In the genomic region with DNA sequence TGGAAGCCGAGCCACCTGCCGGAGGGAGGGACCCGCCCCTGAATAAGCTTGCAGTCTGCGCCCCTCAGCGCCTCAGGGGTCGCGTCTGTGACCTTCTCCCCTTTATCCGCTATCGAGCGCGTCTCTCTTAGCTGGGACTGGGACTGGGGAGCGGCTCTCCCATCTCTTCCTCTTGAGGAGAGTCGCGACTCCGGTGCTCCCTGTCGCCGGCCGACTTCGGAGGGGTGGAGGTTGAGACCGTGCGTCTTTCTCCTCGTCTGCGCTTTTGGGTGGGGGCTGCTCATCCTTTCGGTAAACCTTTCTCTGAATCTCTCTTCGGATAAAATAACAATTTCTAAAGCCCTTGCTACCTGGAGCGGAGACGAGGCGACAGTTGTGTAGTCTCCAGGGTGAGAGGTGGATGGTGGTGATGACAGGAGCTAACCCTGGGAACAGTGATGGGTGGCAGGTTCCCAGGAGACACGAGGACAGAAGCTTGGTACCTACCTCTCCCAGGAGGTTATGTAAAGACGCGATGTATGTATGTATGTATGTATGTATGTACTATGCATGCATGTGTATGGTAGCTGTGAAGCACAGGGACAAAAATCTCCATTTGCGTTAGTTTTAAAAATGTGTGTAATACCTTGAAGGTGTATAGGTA, we compare ENCODE assay signal across 7 mouse cellular contexts. TPM values are rescaled to one million over a fixed set of nuclear protein-coding genes. Genes with fewer than 3 reads are reported as not detected.
DNase-seq lines count a peak whose midpoint lies in the region; ATAC-seq and TF ChIP-seq lines count a peak whose summit lies in the region.

No protein-coding gene starts in this region.

- peak overlapping the region; percentile 95 for H3K9ac ChIP-seq in lung, embryonic 14.5 days
- H3K9ac ChIP-seq in embryonic facial prominence, embryonic 15.5 days, result peak overlapping the region; percentile 99
- H3K9ac ChIP-seq in intestine, embryonic 14.5 days (ENCODE audit: low read length), result peak overlapping the region; percentile 98

- DNase-seq in lung, embryonic 14.5 days, result peak; percentile 35
- DNase-seq in lung, postnatal 10 days, result no peak
- no peak for DNase-seq in intestine, embryonic 14.5 days (ENCODE audit: low spot score)
- no peak for DNase-seq in adipocyte (ENCODE audit: low spot score)

- H3K4me1 ChIP-seq in lung, embryonic 14.5 days (ENCODE audit: insufficient read depth), result 0 out of 2 replicates have a peak, but pooled peaks cover 3% of the 10 kb centered on the region
- H3K4me1 ChIP-seq in embryonic facial prominence, embryonic 15.5 days, result peaks cover 10% of the 10 kb centered on the region
- H3K4me1 ChIP-seq in intestine, embryonic 14.5 days (replicated peaks; ENCODE audit: control insufficient read depth, insufficient read depth, low read length), result peaks cover 19% of the 10 kb centered on the region
- H3K4me1 ChIP-seq in megakaryocyte, embryonic 14.5 days, result peaks cover 73% of the 10 kb centered on the region

- peak overlapping the region; percentile 97 for H3K4me3 ChIP-seq in lung, embryonic 14.5 days (ENCODE audit: low read depth, low read length)
- peak overlapping the region; percentile 99 for H3K4me3 ChIP-seq in embryonic facial prominence, embryonic 15.5 days (replicated peaks)
- peak overlapping the region; percentile 99 for H3K4me3 ChIP-seq in intestine, embryonic 14.5 days (ENCODE audit: low read depth, low read length)
- peak overlapping the region; percentile 99 for H3K4me3 ChIP-seq in megakaryocyte, embryonic 14.5 days (replicated peaks)

- 1% methylated on average over 32 of the region's 32 CpGs for WGBS in lung, embryonic 14.5 days
- 1% methylated on average over 32 of the region's 32 CpGs for WGBS in embryonic facial prominence, embryonic 15.5 days
- under 1% methylated on average over 32 of the region's 32 CpGs for WGBS in intestine, embryonic 14.5 days

- ATAC-seq in lung, embryonic 14.5 days (ENCODE audit: insufficient read depth), result peak; percentile 55
- peak; percentile 6 for ATAC-seq in activated CD4-positive, CD25-positive, alpha-beta regulatory T cell, adult 4 months
- ATAC-seq in embryonic facial prominence, embryonic 15.5 days (ENCODE audit: insufficient number of reproducible peaks, low FRiP score, low TSS enrichment, low read depth), result peak; percentile 30; the same call in 1 of the 2 replicates
- ATAC-seq in intestine, embryonic 14.5 days (replicated peaks; ENCODE audit: low FRiP score, low TSS enrichment, low read depth), result peak; percentile 54

- H3K4me2 ChIP-seq in lung, embryonic 14.5 days, result peak overlapping the region; percentile 66
- peak overlapping the region; percentile 81 for H3K4me2 ChIP-seq in embryonic facial prominence, embryonic 15.5 days (replicated peaks)
- H3K4me2 ChIP-seq in intestine, embryonic 14.5 days (ENCODE audit: low read length), result peak overlapping the region; percentile 82

- no peaks in the 10 kb centered on the region for H3K36me3 ChIP-seq in lung, embryonic 14.5 days (ENCODE audit: insufficient read depth)
- H3K36me3 ChIP-seq in embryonic facial prominence, embryonic 15.5 days, result no peaks in the 10 kb centered on the region
- no peaks in the 10 kb centered on the region for H3K36me3 ChIP-seq in intestine, embryonic 14.5 days (ENCODE audit: control insufficient read depth, insufficient read depth, low read length)
- H3K36me3 ChIP-seq in megakaryocyte, embryonic 14.5 days (replicated peaks; ENCODE audit: low read length), result peaks cover 3% of the 10 kb centered on the region

- peak overlapping the region; percentile 96 for H3K27ac ChIP-seq in lung, embryonic 14.5 days (ENCODE audit: low read depth)
- peak overlapping the region; percentile 95 for H3K27ac ChIP-seq in embryonic facial prominence, embryonic 15.5 days (replicated peaks)
- peak overlapping the region; percentile 91 for H3K27ac ChIP-seq in intestine, embryonic 14.5 days (ENCODE audit: low read depth)

- TF ChIP-seq CTCF in lung, embryonic 14.5 days (IDR thresholded peaks at IDR 0.05; ENCODE audit: low read depth), result no peak

- H3K27me3 ChIP-seq in lung, embryonic 14.5 days (ENCODE audit: insufficient read depth, low read length), result no peaks in the 10 kb centered on the region
- H3K27me3 ChIP-seq in embryonic facial prominence, embryonic 15.5 days, result no peaks in the 10 kb centered on the region
- H3K27me3 ChIP-seq in intestine, embryonic 14.5 days (replicated peaks; ENCODE audit: control insufficient read depth, insufficient read depth, low read length), result no peaks in the 10 kb centered on the region
- H3K27me3 ChIP-seq in megakaryocyte, embryonic 14.5 days (replicated peaks), result no peaks in the 10 kb centered on the region

- no peaks in the 10 kb centered on the region for H3K9me3 ChIP-seq in lung, embryonic 14.5 days (ENCODE audit: low read depth, low read length)
- H3K9me3 ChIP-seq in embryonic facial prominence, embryonic 15.5 days (replicated peaks), result no peaks in the 10 kb centered on the region
- H3K9me3 ChIP-seq in intestine, embryonic 14.5 days (ENCODE audit: control insufficient read depth, low read length), result no peaks in the 10 kb centered on the region
- no peaks in the 10 kb centered on the region for H3K9me3 ChIP-seq in megakaryocyte, embryonic 14.5 days

RNA-seq across cellular contexts. Expression of gene Herc1, which starts 0.7 kb away (rescaled TPM):
- 25.3 and 25.9 TPM in 2 replicates for polyA plus RNA-seq in lung, embryonic 14.5 days (2014; fragmentation: Nextera tagmentation; extraction: Ambion mirVana)
- 10 to 100 TPM; 31.4 to 31.8 TPM for polyA plus RNA-seq in activated CD4-positive, CD25-positive, alpha-beta regulatory T cell, adult 4 months (2017; shearing (Covaris generic))
- polyA plus RNA-seq in embryonic facial prominence, embryonic 15.5 days (2015; fragmentation: Nextera tagmentation; extraction: Ambion mirVana), result 19.9 TPM in 2 replicates
- 25.1 and 26.5 TPM in 2 replicates for polyA plus RNA-seq in intestine, embryonic 14.5 days (2014; fragmentation: Nextera tagmentation; extraction: Ambion mirVana)
- polyA plus RNA-seq in megakaryocyte, embryonic 14.5 days (2012; ENCODE audit: insufficient read depth, low replicate concordance), result 1.4 and 3.2 TPM in 2 replicates
